Mouse (Mus musculus) megakaryocyte, embryonic 14.5 days (primary cell): ENCODE results near the gene Top2b.

Experiments used
- FLI1 ChIP-seq: IDR thresholded peaks from 2 replicates; pipeline ENCODE4 v1.6.1; 2012; ENCODE audit warnings: low read length, inconsistent platforms, mixed read lengths
- GATA1 ChIP-seq: IDR thresholded peaks from 3 replicates; pipeline ENCODE4 v1.6.1; 2012; ENCODE audit warnings: mixed read lengths, low read length, inconsistent platforms, borderline replicate concordance

- TF ChIP-seq GATA1 = no peak
- no peak for TF ChIP-seq FLI1
Measured at GRCm38 (mm10) chr14:16478606-16479323, 113.8 kb downstream of the Top2b start.
